Mouse (Mus musculus) CH12.LX (cell line): ENCODE results near the gene Gnptab. TPM values are rescaled to one million over a fixed set of nuclear protein-coding genes. Genes with fewer than 3 reads are reported as not detected.
A peak's percentile ranks its signal among the peaks of the same experiment; 100 is the strongest.

ENCODE experiments used
- DNase-seq: peaks from one replicate; pipeline ENCODE4 v3.0.0-alpha.2; 2013; ENCODE audit errors: extremely low read depth
- H3K27ac ChIP-seq: 2 replicates; pipeline ENCODE4 v1.5.1; 2012; ENCODE audit warnings: low read depth, mild to moderate bottlenecking, control low read depth, moderate library complexity; ENCODE audit not compliant: insufficient read depth
- H3K27me3 ChIP-seq: replicated peaks from 2 replicates; pipeline ENCODE3; 2012; ENCODE audit warnings: inconsistent platforms
- H3K36me3 ChIP-seq, 2 experiments: replicated peaks in 1 of 2; 2 replicates each; pipeline versions ENCODE3 to v1.6.1; 2012; ENCODE audit warnings: inconsistent platforms in 1 of 2, low read length in 1 of 2, mild to moderate bottlenecking in 1 of 2, mixed read lengths in 1 of 2, moderate library complexity in 1 of 2; ENCODE audit not compliant: control insufficient read depth in 1 of 2, insufficient read depth in 1 of 2
- H3K4me1 ChIP-seq, 2 experiments: 2 replicates each; pipeline ENCODE4 v1.6.1; 2012; ENCODE audit warnings: inconsistent platforms in 1 of 2, moderate library complexity in 1 of 2; ENCODE audit not compliant: insufficient read depth in 2 of 2, control insufficient read depth in 1 of 2
- H3K4me2 ChIP-seq: 2 replicates; pipeline ENCODE4 v1.6.1; 2012; ENCODE audit warnings: low read depth, mild to moderate bottlenecking, control low read depth; ENCODE audit not compliant: poor library complexity, insufficient read depth, severe bottlenecking
- H3K4me3 ChIP-seq, 3 experiments: fragments of 150-350 bp in 1 of 3; sonication (generic) in 1 of 3; replicated peaks in 1 of 3; 2 replicates each; pipeline versions ENCODE3 to v1.5.1; 2011 to 2012; ENCODE audit warnings: low read depth in 2 of 3, low read length in 2 of 3, mild to moderate bottlenecking in 2 of 3, moderate library complexity in 2 of 3, control low read depth in 1 of 3, improper control_type of control experiment in 1 of 3, inconsistent platforms in 1 of 3, mixed read lengths in 1 of 3; ENCODE audit not compliant: poor library complexity in 1 of 3
- H3K79me2 ChIP-seq: replicated peaks from 2 replicates; pipeline ENCODE4 v1.6.1; 2012; ENCODE audit warnings: mild to moderate bottlenecking, moderate library complexity; ENCODE audit not compliant: control insufficient read depth, poor library complexity, insufficient read depth, severe bottlenecking; ENCODE audit errors: extremely low read depth
- H3K9ac ChIP-seq: 2 replicates; pipeline ENCODE4 v1.6.1; 2012; ENCODE audit warnings: low read depth, mild to moderate bottlenecking, control low read depth, moderate library complexity; ENCODE audit not compliant: insufficient read depth
- H3K9me3 ChIP-seq: replicated peaks from 2 replicates; pipeline ENCODE3; 2012; ENCODE audit warnings: low read length, inconsistent platforms, mixed read lengths
- BHLHE40 ChIP-seq: IDR thresholded peaks from 2 replicates; pipeline ENCODE4 v1.6.1; 2011; ENCODE audit warnings: mild to moderate bottlenecking, low read depth, low read length, improper control_type of control experiment
- CHD2 ChIP-seq: IDR thresholded peaks from 2 replicates; pipeline ENCODE4 v1.6.1; 2011; ENCODE audit warnings: low read length, improper control_type of control experiment
- ELF1 ChIP-seq: IDR thresholded peaks from 2 replicates; pipeline ENCODE4 v1.6.1; 2014; ENCODE audit warnings: low read depth, mild to moderate bottlenecking, inconsistent platforms, low read length, improper control_type of control experiment
- EP300 ChIP-seq: IDR thresholded peaks from 2 replicates; pipeline ENCODE4 v1.6.1; 2011; ENCODE audit warnings: low read length, improper control_type of control experiment
- ETS1 ChIP-seq: conservative IDR thresholded peaks from 2 replicates; pipeline ENCODE4 v1.6.1; 2012; ENCODE audit warnings: low read depth, mild to moderate bottlenecking, inconsistent platforms, low read length, improper control_type of control experiment, moderate library complexity
- IRF4 ChIP-seq: IDR thresholded peaks from 2 replicates; pipeline ENCODE4 v1.6.1; 2014; ENCODE audit warnings: low read depth, mild to moderate bottlenecking, inconsistent platforms, low read length, improper control_type of control experiment
- MAFK ChIP-seq: IDR thresholded peaks from 2 replicates; pipeline ENCODE4 v1.6.1; 2011; ENCODE audit warnings: low read length, improper control_type of control experiment; ENCODE audit not compliant: insufficient replicate concordance
- MAZ ChIP-seq: IDR thresholded peaks from 2 replicates; pipeline ENCODE4 v1.6.1; 2012; ENCODE audit warnings: low read depth, mild to moderate bottlenecking, inconsistent platforms, low read length, improper control_type of control experiment, moderate library complexity
- MEF2A ChIP-seq: IDR thresholded peaks from 2 replicates; pipeline ENCODE4 v1.6.1; 2014; ENCODE audit warnings: low read depth, mild to moderate bottlenecking, inconsistent platforms, low read length, improper control_type of control experiment, borderline replicate concordance
- MXI1 ChIP-seq: IDR thresholded peaks from 2 replicates; pipeline ENCODE4 v1.6.1; 2011; ENCODE audit warnings: mild to moderate bottlenecking, low read depth, low read length, improper control_type of control experiment
- MYC ChIP-seq: IDR thresholded peaks from 2 replicates; pipeline ENCODE4 v1.6.1; 2011; ENCODE audit warnings: low read depth, mild to moderate bottlenecking, improper control_type of control experiment, low read length
- NELFE ChIP-seq: IDR thresholded peaks from 2 replicates; pipeline ENCODE4 v1.6.1; 2011; ENCODE audit warnings: low read depth, low read length, improper control_type of control experiment
- NRF1 ChIP-seq: IDR thresholded peaks from 2 replicates; pipeline ENCODE4 v1.6.1; 2014; ENCODE audit warnings: low read depth, mild to moderate bottlenecking, inconsistent platforms, low read length, improper control_type of control experiment, moderate library complexity
- PAX5 ChIP-seq: IDR thresholded peaks from 2 replicates; pipeline ENCODE4 v1.6.1; 2012; ENCODE audit warnings: low read length, inconsistent platforms, mixed read lengths
- RAD21 ChIP-seq: IDR thresholded peaks from 2 replicates; pipeline ENCODE4 v1.6.1; 2011; ENCODE audit warnings: low read depth, mild to moderate bottlenecking, low read length, improper control_type of control experiment, moderate library complexity
- SIN3A ChIP-seq: IDR thresholded peaks from 2 replicates; pipeline ENCODE4 v1.6.1; 2012; ENCODE audit warnings: low read length, improper control_type of control experiment, inconsistent platforms
- TBP ChIP-seq: conservative IDR thresholded peaks from 2 replicates; pipeline ENCODE4 v1.6.1; 2011; ENCODE audit warnings: low read depth, low read length, improper control_type of control experiment
- TCF12 ChIP-seq: IDR thresholded peaks from 2 replicates; pipeline ENCODE4 v1.6.1; 2014; ENCODE audit warnings: low read depth, mild to moderate bottlenecking, inconsistent platforms, low read length, improper control_type of control experiment
- USF1 ChIP-seq: IDR thresholded peaks from 2 replicates; pipeline ENCODE4 v1.6.1; 2014; ENCODE audit warnings: low read depth, mild to moderate bottlenecking, inconsistent platforms, low read length, improper control_type of control experiment
- USF2 ChIP-seq: conservative IDR thresholded peaks from 2 replicates; pipeline ENCODE4 v1.6.1; 2011; ENCODE audit warnings: low read depth, low read length, improper control_type of control experiment
- ZC3H11A ChIP-seq: IDR thresholded peaks from 2 replicates; pipeline ENCODE4 v1.6.1; 2012; ENCODE audit warnings: low read depth, mild to moderate bottlenecking, inconsistent platforms, low read length, improper control_type of control experiment
- ZKSCAN1 ChIP-seq: IDR thresholded peaks from 2 replicates; pipeline ENCODE4 v1.6.1; 2012; ENCODE audit warnings: low read depth, inconsistent platforms, low read length, improper control_type of control experiment, borderline replicate concordance
- ZMIZ1 ChIP-seq: IDR thresholded peaks from 2 replicates; pipeline ENCODE4 v1.6.1; 2012; ENCODE audit warnings: low read depth, mild to moderate bottlenecking, inconsistent platforms, low read length, improper control_type of control experiment
- dilution Hi-C: fragments of 300-500 bp; cut with MboI; formaldehyde crosslinking; loops from 2 replicates; pipeline ENCODE4 v1.14.3; 2020; ENCODE audit warnings: low sequenced_read_pairs; ENCODE audit not compliant: extremely low pct_unique_long_range_greater_than_20kb, extremely low pct_ligation_motif_present
- in situ Hi-C: fragments of 300-500 bp; cut with MboI; formaldehyde crosslinking; loops from 3 replicates; pipeline ENCODE4 v1.14.3; 2019; ENCODE audit warnings: low sequenced_read_pairs, low pct_ligation_motif_present, low pct_unique_long_range_greater_than_20kb, mixed read lengths
- polyA plus RNA-seq: library from polyadenylated mRNA; unstranded; fragments of >175 nt; gene quantifications from 2 replicates; pipeline ENCODE4 v1.2.1, GENCODE M21; 2012; ENCODE audit warnings: low read depth; ENCODE audit not compliant: insufficient read length
- total RNA-seq, 2 experiments: library from RNA; depleted of rRNA; stranded (reverse); fragments of 300-350 nt in 1 of 2; fragments of >200 nt in 1 of 2; gene quantifications; 2 replicates each; pipeline ENCODE4 v1.2.3; 2012 to 2014

The Gnptab gene
- total and polyA plus RNA-seq, 3 experiments: 13.2 to 38.2 (median 18.0) TPM

DNA sequence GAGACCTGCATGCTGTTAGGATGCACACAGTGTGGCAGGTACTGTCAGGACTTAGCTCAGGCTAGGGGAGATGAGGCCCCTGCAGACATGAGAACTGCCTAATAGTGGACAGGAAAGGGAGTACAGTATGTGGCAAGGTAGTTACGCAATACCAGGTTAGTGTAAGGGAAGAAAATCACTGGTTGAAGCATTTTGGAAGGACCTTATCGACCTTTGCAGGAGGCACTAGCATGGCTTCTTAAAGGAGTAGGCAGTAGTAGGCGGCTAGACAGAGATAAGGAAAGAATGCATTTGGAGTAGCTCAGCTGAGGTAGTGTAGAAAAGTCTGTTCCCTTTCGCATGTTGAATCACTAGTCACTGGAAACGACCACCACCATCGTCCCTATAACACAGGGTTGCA is 6.8 kb downstream of the Gnptab start:
- in situ Hi-C loops (no loop called here), dilution Hi-C loops (no loop called here)
- Histone ChIP-seq H3K27me3 (no peaks in the 10 kb centered on the region), H3K79me2 (peaks cover 50% of the 10 kb centered on the region), H3K27ac (no peak overlapping the region), H3K9ac (no peak overlapping the region), H3K9me3 (no peaks in the 10 kb centered on the region)
- TF ChIP-seq TCF12 (no peak), ZKSCAN1 (peak; percentile 48; the same call in 1 of the 2 replicates)
- TF ChIP-seq, all 38 proteins: peak for 1
- Histone ChIP-seq H3K36me3 (no peaks in the 10 kb centered on the region), H3K4me3 (no peak overlapping the region), H3K4me2 (0 out of 2 replicates have a peak overlapping the region, but pooled peaks have one; percentile 65), H3K4me1 (peaks cover 29 to 73% of the 10 kb centered on the region in 2 experiments)
- DNase-seq: no peak

DNA sequence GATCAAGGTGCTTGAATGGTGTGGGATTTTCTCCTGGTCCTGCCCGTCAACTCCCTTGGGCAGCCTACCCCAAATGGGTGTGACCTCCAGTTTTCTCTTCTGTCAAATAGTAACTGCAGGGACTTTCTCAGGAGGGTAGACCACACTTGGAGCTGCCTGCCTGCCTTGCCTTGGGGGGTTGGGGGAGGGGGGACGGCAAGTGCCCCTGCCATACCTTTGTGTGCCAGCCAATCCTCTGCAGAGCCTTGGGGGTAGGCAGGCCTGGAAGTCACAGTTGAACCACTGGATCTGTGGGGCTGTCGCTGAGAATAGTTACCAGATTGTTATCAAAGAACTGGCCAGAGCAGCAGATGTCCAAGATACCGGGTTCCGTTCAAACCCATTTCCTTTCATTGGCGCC is 7.3 kb downstream of the Gnptab start:
- dilution Hi-C loops (no loop called here), in situ Hi-C loops (no loop called here)
- H3K79me2 ChIP-seq: peaks cover 49% of the 10 kb centered on the region
- H3K9ac ChIP-seq: no peak overlapping the region
- no peak overlapping the region for H3K27ac ChIP-seq
- no peaks in the 10 kb centered on the region for H3K27me3 ChIP-seq
- TF ChIP-seq RAD21 (no peak), SIN3A (no peak), MEF2A (no peak), USF2 (no peak), MAZ (no peak), ZC3H11A (no peak), MYC (no peak), TBP (no peak), MAFK (no peak), BHLHE40 (no peak), USF1 (no peak), IRF4 (no peak)
- H3K4me2 ChIP-seq: peak overlapping the region; percentile 45; the same call in 1 of the 2 replicates
- no peaks in the 10 kb centered on the region for H3K9me3 ChIP-seq
- H3K4me1 ChIP-seq: peaks cover 31 to 73% of the 10 kb centered on the region in 2 experiments
- H3K36me3 ChIP-seq: no peaks in the 10 kb centered on the region
- DNase-seq: no peak
- no peak overlapping the region for H3K4me3 ChIP-seq

DNA sequence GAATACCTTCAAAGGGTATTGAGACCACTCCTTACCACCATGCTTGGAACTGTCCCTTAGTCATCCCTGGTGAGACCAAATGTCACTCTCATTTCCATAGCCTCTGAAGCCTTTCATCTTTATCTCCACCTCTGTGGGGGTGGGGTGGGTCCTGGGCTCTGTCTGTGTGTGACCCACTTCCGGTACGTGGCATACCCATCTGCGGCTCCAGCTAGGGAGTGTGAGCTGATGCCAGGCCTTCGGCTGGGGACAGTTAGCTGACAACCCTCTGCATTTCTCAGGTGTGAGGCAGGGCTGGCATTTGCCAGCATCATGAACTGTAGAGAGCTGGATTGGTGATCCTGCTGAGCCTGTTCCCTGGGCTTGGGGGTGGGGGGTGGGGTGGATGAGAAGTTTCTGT is 10.6 kb downstream of the Gnptab start:
- Histone ChIP-seq H3K4me3 (peak overlapping the region; percentile 48 to 62 (median 49)), H3K9ac (peak overlapping the region; percentile 80), H3K79me2 (peaks cover 32% of the 10 kb centered on the region), H3K27ac (peak overlapping the region; percentile 91), H3K4me2 (peak overlapping the region; percentile 97), H3K9me3 (no peaks in the 10 kb centered on the region), H3K27me3 (no peaks in the 10 kb centered on the region), H3K36me3 (peaks cover 0 to 27% of the 10 kb centered on the region in 2 experiments), H3K4me1 (peaks cover 31 to 51% of the 10 kb centered on the region in 2 experiments)
- TF ChIP-seq EP300: no peak
- peak; percentile 46; the same call in 1 of the 2 replicates for TF ChIP-seq TCF12
- no peak for TF ChIP-seq NRF1
- TF ChIP-seq PAX5: no peak
- peak; percentile 63 for TF ChIP-seq CHD2
- peak; percentile 24; the same call in 1 of the 2 replicates for TF ChIP-seq IRF4
- peak; percentile 58; the same call in 1 of the 2 replicates for TF ChIP-seq BHLHE40
- no peak for TF ChIP-seq NELFE
- TF ChIP-seq MXI1: peak; percentile 44; the same call in 1 of the 2 replicates
- TF ChIP-seq ETS1: peak; percentile 58
- no peak for TF ChIP-seq ZMIZ1
- TF ChIP-seq ELF1: peak; percentile 75
- peak; percentile 89 for DNase-seq
- in situ Hi-C loops (no loop called here), dilution Hi-C loops (no loop called here)
